Mouse (Mus musculus) embryonic facial prominence, embryonic 11.5 days (tissue): ENCODE results near the gene Gabbr2. TPM values are rescaled to one million over a fixed set of nuclear protein-coding genes. Genes with fewer than 3 reads are reported as not detected.
A peak's percentile ranks its signal among the peaks of the same experiment; 100 is the strongest.

Experiments used
- ATAC-seq: fragments of 200-750 bp; cut with Nextera tagmentation; replicated peaks from 2 replicates; pipeline ENCODE4 v1.8.0; 2017; ENCODE audit warnings: low read depth; ENCODE audit not compliant: insufficient number of reproducible peaks, low FRiP score, low TSS enrichment
- DNase-seq: peaks from one replicate; pipeline ENCODE4 v3.0.0-alpha.2; 2015; ENCODE audit warnings: low spot score
- H3K27ac ChIP-seq: fragments of 300-500 bp; sonication (generic); replicated peaks from 2 replicates; pipeline ENCODE4 v1.5.1; 2014; ENCODE audit warnings: mild to moderate bottlenecking, low read depth, low read length, control low read depth
- H3K27me3 ChIP-seq: fragments of 300-500 bp; sonication (generic); 2 replicates; pipeline ENCODE4 v1.6.1; 2014; ENCODE audit warnings: mild to moderate bottlenecking, low read length, moderate library complexity, mixed read lengths; ENCODE audit not compliant: control insufficient read depth, insufficient read depth
- H3K36me3 ChIP-seq: fragments of 300-500 bp; sonication (generic); replicated peaks from 2 replicates; pipeline ENCODE4 v1.6.1; 2014; ENCODE audit warnings: low read depth, mild to moderate bottlenecking, low read length, moderate library complexity, mixed read lengths; ENCODE audit not compliant: control insufficient read depth, insufficient read depth
- H3K4me1 ChIP-seq: fragments of 300-500 bp; sonication (generic); 2 replicates; pipeline ENCODE4 v1.6.1; 2014; ENCODE audit warnings: low read length, mixed read lengths; ENCODE audit not compliant: control insufficient read depth, insufficient read depth
- H3K4me2 ChIP-seq: fragments of 300-500 bp; sonication (generic); 2 replicates; pipeline ENCODE4 v1.6.1; 2014; ENCODE audit warnings: low read depth, mild to moderate bottlenecking, control low read depth, low read length, moderate library complexity
- H3K4me3 ChIP-seq: fragments of 300-500 bp; sonication (generic); 2 replicates; pipeline ENCODE4 v1.5.1; 2014; ENCODE audit warnings: low read depth, low read length, control low read depth
- H3K9ac ChIP-seq: fragments of 300-500 bp; sonication (generic); replicated peaks from 2 replicates; pipeline ENCODE4 v1.6.1; 2014; ENCODE audit warnings: mild to moderate bottlenecking, control low read depth, low read length
- H3K9me3 ChIP-seq: fragments of 300-500 bp; sonication (generic); replicated peaks from 2 replicates; pipeline ENCODE4 v1.6.1; 2016; ENCODE audit warnings: mild to moderate bottlenecking, low read length, inconsistent platforms, mixed read lengths; ENCODE audit not compliant: control insufficient read depth
- WGBS: fragments of 180-500 bp; shearing (Covaris S2); extraction: QIAGEN DNeasy Blood & Tissue Kit; methylation state at CpG from one replicate; pipeline ENCODE4 v1.1.7; 2014; 5-methylcytosine and 5-hydroxymethylcytosine counted together
- polyA plus RNA-seq: library from polyadenylated mRNA; unstranded; fragments of >200 nt; fragmentation: Nextera tagmentation; extraction: Ambion mirVana; gene quantifications from 2 replicates; pipeline ENCODE4 v1.2.1, GENCODE M21; 2014

The Gabbr2 gene
- polyA plus RNA-seq, 1 experiment from 2014 or later = 0.25 TPM

- Histone ChIP-seq H3K9me3 (no peaks in the 10 kb centered on the region), H3K4me1 (no peaks in the 10 kb centered on the region; the same call in 1 of the 2 replicates), H3K4me2 (no peak overlapping the region), H3K36me3 (no peaks in the 10 kb centered on the region), H3K4me3 (no peak overlapping the region), H3K27me3 (0 out of 2 replicates have a peak, but pooled peaks cover 2% of the 10 kb centered on the region), H3K9ac (no peak overlapping the region), H3K27ac (no peak overlapping the region)
- no peak for DNase-seq
- WGBS = 83% methylated on average over 5 of the region's 5 CpGs
- ATAC-seq = no peak
Measured at GRCm38 (mm10) chr4:46623007-46623406, 368.7 kb downstream of the Gabbr2 start.

- WGBS = 75% methylated on average over 8 of the region's 8 CpGs
- Histone ChIP-seq H3K27ac (no peak overlapping the region), H3K9me3 (no peaks in the 10 kb centered on the region), H3K27me3 (0 out of 2 replicates have a peak, but pooled peaks cover 2% of the 10 kb centered on the region), H3K9ac (no peak overlapping the region), H3K36me3 (no peaks in the 10 kb centered on the region), H3K4me1 (no peaks in the 10 kb centered on the region), H3K4me2 (no peak overlapping the region), H3K4me3 (no peak overlapping the region)
- DNase-seq (no peak), ATAC-seq (no peak)
Measured at GRCm38 (mm10) chr4:46620946-46621345, 370.7 kb downstream of the Gabbr2 start.

GRCm38 (mm10) chr4:46620330-46620729 is 371.3 kb downstream of the Gabbr2 start:
- DNase-seq = peak; percentile 45
- WGBS = 5% methylated on average over 23 of the region's 23 CpGs
- Histone ChIP-seq H3K27ac (no peak overlapping the region), H3K4me3 (no peak overlapping the region), H3K9me3 (no peaks in the 10 kb centered on the region), H3K27me3 (0 out of 2 replicates have a peak, but pooled peaks cover 2% of the 10 kb centered on the region), H3K36me3 (no peaks in the 10 kb centered on the region), H3K4me1 (no peaks in the 10 kb centered on the region), H3K4me2 (peak overlapping the region; percentile 16; the same call in 1 of the 2 replicates), H3K9ac (no peak overlapping the region)
- no peak for ATAC-seq

- Histone ChIP-seq H3K9me3 (no peaks in the 10 kb centered on the region), H3K36me3 (no peaks in the 10 kb centered on the region), H3K4me3 (no peak overlapping the region), H3K4me2 (no peak overlapping the region), H3K27me3 (peaks cover 2% of the 10 kb centered on the region; the same call in 1 of the 2 replicates), H3K9ac (no peak overlapping the region), H3K27ac (no peak overlapping the region), H3K4me1 (no peaks in the 10 kb centered on the region)
- 65% methylated on average over 11 of the region's 11 CpGs for WGBS
- no peak for DNase-seq
- ATAC-seq = no peak
Measured at GRCm38 (mm10) chr4:46618196-46618817, 373.4 kb downstream of the Gabbr2 start.

- DNase-seq (no peak), ATAC-seq (no peak)
Measured at GRCm38 (mm10) chr4:46617408-46617807, 374.3 kb downstream of the Gabbr2 start.

GRCm38 (mm10) chr4:46614641-46615040 is 377.0 kb downstream of the Gabbr2 start:
- ATAC-seq (no peak), DNase-seq (no peak)
- H3K9ac ChIP-seq = no peak overlapping the region
- 75% methylated on average over 9 of the region's 9 CpGs for WGBS
- no peak overlapping the region for H3K4me2 ChIP-seq
- no peaks in the 10 kb centered on the region for H3K36me3 ChIP-seq
- no peak overlapping the region for H3K27ac ChIP-seq
- H3K4me3 ChIP-seq = no peak overlapping the region
- peaks cover under 1% of the 10 kb centered on the region; the same call in 1 of the 2 replicates for H3K27me3 ChIP-seq
- H3K4me1 ChIP-seq = no peaks in the 10 kb centered on the region
- no peaks in the 10 kb centered on the region for H3K9me3 ChIP-seq

More at GRCm38 (mm10) chr4:46617408-46617807, 374.3 kb downstream of the Gabbr2 start:
- no peak overlapping the region for H3K4me3 ChIP-seq
- no peak overlapping the region for H3K4me2 ChIP-seq
- H3K9me3 ChIP-seq = no peaks in the 10 kb centered on the region
- H3K27ac ChIP-seq = no peak overlapping the region
- H3K27me3 ChIP-seq = peaks cover 2% of the 10 kb centered on the region; the same call in 1 of the 2 replicates
- WGBS = 71% methylated on average over 6 of the region's 6 CpGs
- H3K9ac ChIP-seq = no peak overlapping the region
- no peaks in the 10 kb centered on the region for H3K36me3 ChIP-seq
- H3K4me1 ChIP-seq = no peaks in the 10 kb centered on the region

GRCm38 (mm10) chr4:46613618-46614017 is 378.1 kb downstream of the Gabbr2 start:
- Histone ChIP-seq H3K9me3 (no peaks in the 10 kb centered on the region), H3K4me1 (no peaks in the 10 kb centered on the region), H3K27ac (no peak overlapping the region), H3K4me3 (no peak overlapping the region), H3K36me3 (no peaks in the 10 kb centered on the region), H3K27me3 (no peaks in the 10 kb centered on the region; the same call in 1 of the 2 replicates), H3K9ac (no peak overlapping the region), H3K4me2 (no peak overlapping the region)
- DNase-seq = no peak
- 82% methylated on average over 12 of the region's 12 CpGs for WGBS
- ATAC-seq = no peak
